Mouse (Mus musculus) heart, postnatal 0 days (tissue): Measurements from ENCODE around the gene Cwh43.

Source experiments
- CTCF ChIP-seq: IDR thresholded peaks from 2 replicates; pipeline ENCODE4 v1.5.1; 2016; ENCODE audit warnings: antibody characterized with exemption, control low read depth, low read depth
- EP300 ChIP-seq: IDR thresholded peaks from 2 replicates; pipeline ENCODE4 v1.6.1; 2016; ENCODE audit warnings: antibody characterized with exemption, low read depth

DNA sequence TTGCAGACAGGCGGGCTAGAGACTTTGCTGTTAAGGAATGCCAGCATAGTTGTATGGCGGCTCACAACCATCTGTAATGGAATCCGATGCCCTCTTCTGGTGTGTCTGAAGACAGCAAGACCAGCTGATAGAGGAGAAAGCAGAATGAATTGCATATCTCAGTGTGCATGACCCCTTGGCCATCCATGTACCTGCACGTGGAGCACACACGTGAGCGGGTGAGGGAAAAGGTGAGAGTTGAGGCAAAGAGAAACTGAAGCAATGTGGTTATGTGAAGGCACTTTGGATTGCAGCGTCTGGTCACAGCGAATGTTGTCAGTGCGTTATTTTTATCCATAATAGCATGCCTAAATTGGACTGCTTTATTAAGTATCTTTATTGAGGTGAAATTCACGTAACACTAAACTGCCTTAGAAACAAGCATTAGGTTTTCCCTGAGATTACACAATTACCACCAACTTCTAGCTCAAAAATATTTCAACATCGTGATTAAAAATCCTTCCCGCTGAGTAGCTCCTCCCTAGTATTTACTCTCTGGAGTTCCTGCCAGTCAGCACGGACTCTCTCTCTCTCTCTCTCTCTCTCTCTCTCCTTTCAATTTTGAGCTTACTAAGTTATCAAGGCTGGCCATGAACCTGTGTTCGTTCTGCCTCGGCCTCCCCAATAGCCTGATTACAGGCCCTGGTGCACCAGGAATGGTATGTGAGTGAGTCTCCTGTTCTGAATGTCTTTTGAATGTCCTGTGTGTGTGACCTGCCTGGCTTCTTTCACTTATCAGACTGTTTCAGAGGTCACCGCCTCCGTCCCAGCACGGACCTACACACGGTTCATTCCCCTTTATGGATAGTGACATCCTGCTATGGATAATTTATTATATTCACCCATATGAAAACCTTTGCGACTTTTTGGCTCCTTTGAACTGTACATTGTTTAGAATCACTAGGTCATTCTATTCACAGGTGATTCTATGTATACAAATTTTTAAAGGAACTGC lies 68.8 kb downstream of the Cwh43 start:
- TF ChIP-seq CTCF (no peak), EP300 (no peak)
